ENCODE assay signal across 20 mouse cellular contexts in the genomic region with DNA sequence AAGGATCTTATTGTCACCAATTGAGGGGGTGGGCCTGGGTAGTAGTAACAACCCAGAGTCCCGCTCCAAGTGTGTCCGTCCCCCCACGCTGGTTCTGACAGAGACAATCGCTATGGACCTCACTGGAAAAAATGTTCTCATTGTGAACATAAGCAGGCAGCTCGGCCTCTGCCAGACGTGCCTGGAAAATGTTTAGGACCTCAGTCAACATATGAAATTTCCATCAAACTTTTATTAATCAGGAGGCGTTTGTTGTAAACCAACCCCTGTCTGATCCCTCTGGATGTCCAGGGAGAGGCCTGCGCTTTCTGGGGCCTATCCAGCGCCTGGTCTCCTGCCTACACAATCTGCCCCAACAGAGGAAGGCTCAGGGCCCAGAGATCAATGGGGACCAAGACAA. TPM values are rescaled to one million over a fixed set of nuclear protein-coding genes. Genes with fewer than 3 reads are reported as not detected.
DNase-seq lines count a peak whose midpoint lies in the region; ATAC-seq and TF ChIP-seq lines count a peak whose summit lies in the region.
"Had no signal": no experiment of that assay in that cellular context is flagged by ENCODE, and none has a peak within 500 bp of the region (broad histone marks: within the 10 kb centered on the region; RNA-seq: fewer than 3 reads in every experiment).

No protein-coding gene starts in this region.

- ATAC-seq in heart, embryonic 15.5 days (replicated peaks; ENCODE audit: insufficient number of reproducible peaks, insufficient read depth, low FRiP score, low read depth), result 0 out of 2 replicates have a peak, but pooled peaks have one; percentile 12
- ATAC-seq in lung, embryonic 15.5 days (ENCODE audit: borderline replicate concordance, extremely low read depth, low FRiP score, low TSS enrichment), result peak; percentile 27; the same call in 1 of the 2 replicates
- no peak for ATAC-seq in embryonic facial prominence, embryonic 14.5 days (ENCODE audit: low read depth)
- ATAC-seq in limb, embryonic 15.5 days (ENCODE audit: insufficient number of reproducible peaks, low FRiP score, low TSS enrichment, low read depth), result peak; percentile 81
- ATAC-seq: inflammation-experienced regulatory T-cells, adult 6 months had no signal

- WGBS in heart, embryonic 15.5 days, result 75% methylated on average over 9 of the region's 9 CpGs
- 63% methylated on average over 9 of the region's 9 CpGs for WGBS in lung, embryonic 15.5 days
- 65% methylated on average over 9 of the region's 9 CpGs for WGBS in embryonic facial prominence, embryonic 14.5 days
- WGBS in limb, embryonic 15.5 days, result 25% methylated on average over 9 of the region's 9 CpGs

- intact Hi-C loops in left cerebral cortex, adult 2 months (cut with DNase I), result no loop called here

- TF ChIP-seq CTCF in left cerebral cortex, adult 2 months (IDR thresholded peaks at IDR 0.05), result no peak

- peaks cover 7% of the 10 kb centered on the region; the same call in 1 of the 2 replicates for H3K27me3 ChIP-seq in heart, embryonic 15.5 days
- H3K27me3 ChIP-seq in lung, embryonic 15.5 days, result no peaks in the 10 kb centered on the region
- H3K27me3 ChIP-seq in embryonic facial prominence, embryonic 14.5 days (replicated peaks; ENCODE audit: control insufficient read depth, insufficient read depth, low read length), result no peaks in the 10 kb centered on the region
- H3K27me3 ChIP-seq in limb, embryonic 15.5 days, result no peaks in the 10 kb centered on the region

- peak overlapping the region; percentile 64; the same call in 1 of the 2 replicates for H3K27ac ChIP-seq in heart, embryonic 15.5 days
- H3K27ac ChIP-seq in lung, embryonic 15.5 days, result peak overlapping the region; percentile 88
- H3K27ac ChIP-seq in embryonic facial prominence, embryonic 14.5 days (replicated peaks; ENCODE audit: low read depth, low read length), result peak overlapping the region; percentile 86
- H3K27ac ChIP-seq in limb, embryonic 15.5 days, result peak overlapping the region; percentile 92
- H3K27ac ChIP-seq in left cerebral cortex, adult 2 months, result no peak overlapping the region
- H3K27ac ChIP-seq: liver, embryonic 14.5 days had no signal

- no peak for DNase-seq in heart, adult 9 months (ENCODE audit: low spot score in 2 of 2)
- DNase-seq in lung, postnatal 36 days, result no peak
- DNase-seq in embryonic facial prominence, embryonic 14.5 days (ENCODE audit: low spot score), result peak; percentile 57
- DNase-seq in spleen, postnatal 10 days (ENCODE audit: low spot score in 2 of 2), result no peak
- DNase-seq in left cerebral cortex, adult 2 months (ENCODE audit: extremely low spot score in 1 of 2, low spot score in 2 of 2), result no peak
- DNase-seq: B cell, adult 2 months; cerebellum, postnatal 14 days; kidney, postnatal 36 days; spleen, adult 18-20 months had no signal

- no peaks in the 10 kb centered on the region for H3K36me3 ChIP-seq in heart, embryonic 15.5 days
- H3K36me3 ChIP-seq in lung, embryonic 15.5 days, result no peaks in the 10 kb centered on the region
- no peaks in the 10 kb centered on the region for H3K36me3 ChIP-seq in embryonic facial prominence, embryonic 14.5 days (ENCODE audit: control insufficient read depth, insufficient read depth, low read length)
- H3K36me3 ChIP-seq in limb, embryonic 15.5 days, result no peaks in the 10 kb centered on the region

- no peak overlapping the region for H3K4me2 ChIP-seq in heart, embryonic 15.5 days
- no peak overlapping the region for H3K4me2 ChIP-seq in lung, embryonic 15.5 days
- no peak overlapping the region for H3K4me2 ChIP-seq in embryonic facial prominence, embryonic 14.5 days (ENCODE audit: low read depth, low read length)
- H3K4me2 ChIP-seq in limb, embryonic 15.5 days, result peak overlapping the region; percentile 17; the same call in 1 of the 2 replicates

- peak overlapping the region; percentile 19; the same call in 1 of the 2 replicates for H3K9ac ChIP-seq in heart, embryonic 15.5 days
- H3K9ac ChIP-seq in lung, embryonic 15.5 days, result 0 out of 2 replicates have a peak overlapping the region, but pooled peaks have one; percentile 17
- H3K9ac ChIP-seq in embryonic facial prominence, embryonic 14.5 days (ENCODE audit: low read depth, low read length), result peak overlapping the region; percentile 37; the same call in 1 of the 2 replicates
- no peak overlapping the region for H3K9ac ChIP-seq in limb, embryonic 15.5 days
- H3K9ac ChIP-seq: liver, embryonic 14.5 days had no signal

- H3K9me3 ChIP-seq in heart, embryonic 15.5 days (replicated peaks), result no peaks in the 10 kb centered on the region
- no peaks in the 10 kb centered on the region for H3K9me3 ChIP-seq in lung, embryonic 15.5 days
- no peaks in the 10 kb centered on the region for H3K9me3 ChIP-seq in embryonic facial prominence, embryonic 14.5 days (ENCODE audit: control insufficient read depth, low read length)
- H3K9me3 ChIP-seq in limb, embryonic 15.5 days, result no peaks in the 10 kb centered on the region
- H3K9me3 ChIP-seq: megakaryocyte, embryonic 14.5 days had no signal

- H3K4me3 ChIP-seq in heart, embryonic 15.5 days, result no peak overlapping the region
- H3K4me3 ChIP-seq in lung, embryonic 15.5 days, result no peak overlapping the region
- no peak overlapping the region for H3K4me3 ChIP-seq in embryonic facial prominence, embryonic 14.5 days (ENCODE audit: low read depth, low read length)
- no peak overlapping the region for H3K4me3 ChIP-seq in limb, embryonic 15.5 days
- no peak overlapping the region for H3K4me3 ChIP-seq in left cerebral cortex, adult 2 months
- H3K4me3 ChIP-seq: megakaryocyte, embryonic 14.5 days had no signal

- H3K4me1 ChIP-seq in heart, embryonic 15.5 days (replicated peaks), result peaks cover 16% of the 10 kb centered on the region
- H3K4me1 ChIP-seq in lung, embryonic 15.5 days, result peaks cover 15% of the 10 kb centered on the region
- H3K4me1 ChIP-seq in embryonic facial prominence, embryonic 14.5 days (ENCODE audit: control insufficient read depth, insufficient read depth, low read length), result peaks cover 29% of the 10 kb centered on the region
- peaks cover 48% of the 10 kb centered on the region for H3K4me1 ChIP-seq in limb, embryonic 15.5 days
- H3K4me1 ChIP-seq: megakaryocyte, embryonic 14.5 days had no signal

RNA-seq across cellular contexts. Expression of a gene that starts 11.4 kb away (rescaled TPM):
- polyA plus RNA-seq in heart, embryonic 15.5 days (2015; fragmentation: Nextera tagmentation; extraction: Ambion mirVana), result not detected in 2 replicates
- polyA plus RNA-seq in lung, embryonic 15.5 days (2015; fragmentation: Nextera tagmentation; extraction: Ambion mirVana), result not detected in 2 replicates
- polyA plus RNA-seq in embryonic facial prominence, embryonic 14.5 days (2014; fragmentation: Nextera tagmentation; extraction: Ambion mirVana), result not detected in 2 replicates
- 0.12 TPM in 1 of 2 replicates, not detected in the other for polyA plus RNA-seq in limb, embryonic 15.5 days (2015; fragmentation: Nextera tagmentation; extraction: Ambion mirVana)
- not detected for total RNA-seq in left cerebral cortex, adult 2 months (2021)
- total RNA-seq: gastrocnemius, postnatal 4 days; heart, postnatal 10 days; left cerebral cortex, postnatal 25 days had no signal
- polyA plus RNA-seq: forebrain, embryonic 11.5 days; liver, embryonic 14.5 days; neural tube, embryonic 14.5 days had no signal

RNA-seq across cellular contexts. Expression of a gene that starts 57.3 kb away (rescaled TPM):
- polyA plus RNA-seq in heart, embryonic 15.5 days (2015; fragmentation: Nextera tagmentation; extraction: Ambion mirVana), result 2.3 and 4.2 TPM in 2 replicates
- 3.0 and 3.1 TPM in 2 replicates for polyA plus RNA-seq in lung, embryonic 15.5 days (2015; fragmentation: Nextera tagmentation; extraction: Ambion mirVana)
- 4.8 and 5.8 TPM in 2 replicates for polyA plus RNA-seq in embryonic facial prominence, embryonic 14.5 days (2014; fragmentation: Nextera tagmentation; extraction: Ambion mirVana)
- 12.1 and 14.0 TPM in 2 replicates for polyA plus RNA-seq in limb, embryonic 15.5 days (2015; fragmentation: Nextera tagmentation; extraction: Ambion mirVana)
- total RNA-seq in left cerebral cortex, adult 2 months (2021), result 10 to 100 TPM; 12.2 to 19.7 TPM
- polyA plus RNA-seq: inflammation-experienced regulatory T-cells, adult 6 months had no signal
